8 mouse cellular contexts compared by ENCODE assay signal in the genomic region with DNA sequence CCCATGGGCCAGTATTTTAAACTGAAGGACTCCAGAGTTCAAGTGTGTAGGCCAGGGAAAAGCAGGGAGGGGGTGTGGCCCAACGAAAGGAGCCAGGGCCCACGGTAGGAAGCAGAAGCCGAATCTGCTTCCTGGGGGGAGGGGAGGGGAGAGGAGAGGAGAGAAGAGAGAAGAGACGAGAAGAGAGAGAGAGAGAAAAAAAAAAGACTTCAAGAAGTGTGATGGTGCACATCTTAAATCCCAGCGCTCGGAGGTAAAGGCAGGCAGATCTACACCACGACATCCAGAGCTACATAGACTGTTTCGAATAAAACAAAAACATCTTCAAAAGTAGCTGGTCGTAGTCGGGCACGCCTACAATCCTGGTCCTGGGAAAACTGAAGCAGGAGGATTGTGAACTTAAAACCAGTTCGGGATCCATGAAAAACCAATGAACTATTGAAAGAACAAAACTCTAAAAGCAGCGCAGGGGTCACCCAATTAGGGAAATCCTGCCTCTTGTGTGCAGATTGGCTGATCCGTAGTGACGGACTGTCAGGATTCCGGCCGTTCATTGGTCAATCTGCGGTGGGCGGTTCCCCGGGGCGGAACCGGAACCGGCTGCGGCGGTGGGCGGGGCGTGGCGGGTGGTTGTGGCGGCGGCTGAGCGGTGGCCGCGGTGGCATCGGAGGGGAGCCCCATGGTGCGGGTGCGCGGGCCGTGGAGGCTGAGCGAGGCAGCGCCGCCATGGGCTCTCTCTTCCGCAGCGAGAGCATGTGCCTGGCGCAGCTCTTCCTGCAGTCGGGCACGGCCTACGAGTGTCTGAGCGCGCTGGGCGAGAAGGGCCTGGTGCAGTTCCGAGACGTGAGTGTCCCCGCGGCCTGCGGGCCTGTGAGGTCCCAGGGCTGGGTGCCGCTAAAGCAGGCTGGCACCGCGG. TPM values are rescaled to one million over a fixed set of nuclear protein-coding genes. Genes with fewer than 3 reads are reported as not detected.
A peak's percentile ranks its signal among the peaks of the same experiment; 100 is the strongest.
DNase-seq lines count a peak whose midpoint lies in the region; ATAC-seq and TF ChIP-seq lines count a peak whose summit lies in the region.

A gene (plus strand): TSS at position 129 of the 916 bp plus-strand sequence.

- H3K27ac ChIP-seq in bone marrow, adult 2 months (ENCODE audit: control insufficient read depth, insufficient read depth, low read depth, low read length, poor library complexity) = peak within 1 kb of the TSS; percentile 67
- peak within 1 kb of the TSS; percentile 89 for H3K27ac ChIP-seq in embryonic facial prominence, embryonic 15.5 days (replicated peaks)
- peak within 1 kb of the TSS; percentile 80 for H3K27ac ChIP-seq in kidney, embryonic 14.5 days (ENCODE audit: low read depth, low read length)
- H3K27ac ChIP-seq in limb, embryonic 15.5 days = peak within 1 kb of the TSS; percentile 87

- no peak for TF ChIP-seq CTCF in bone marrow, adult 2 months (IDR thresholded peaks at IDR 0.05; ENCODE audit: control insufficient read depth, insufficient read depth, low read length)

- peak; percentile 59; the same call in 1 of the 2 replicates for TF ChIP-seq POLR2A in bone marrow, adult 2 months (IDR thresholded peaks at IDR 0.05; ENCODE audit: borderline replicate concordance, control insufficient read depth, low read depth, low read length)

- ATAC-seq in embryonic facial prominence, embryonic 15.5 days (ENCODE audit: insufficient number of reproducible peaks, low FRiP score, low TSS enrichment, low read depth) = peak; percentile 93
- ATAC-seq in kidney, embryonic 14.5 days (ENCODE audit: low FRiP score, low TSS enrichment) = peak; percentile 96
- ATAC-seq in limb, embryonic 15.5 days (ENCODE audit: insufficient number of reproducible peaks, low FRiP score, low TSS enrichment, low read depth) = peak; percentile 91

- peaks cover 3% of the 10 kb centered on the region; the same call in 1 of the 2 replicates for H3K4me1 ChIP-seq in bone marrow, adult 2 months (ENCODE audit: control insufficient read depth, insufficient read depth, low read length)
- H3K4me1 ChIP-seq in embryonic facial prominence, embryonic 15.5 days = peaks cover 18% of the 10 kb centered on the region
- peaks cover 11% of the 10 kb centered on the region for H3K4me1 ChIP-seq in kidney, embryonic 14.5 days (ENCODE audit: control insufficient read depth, insufficient read depth, low read length)
- peaks cover 18% of the 10 kb centered on the region for H3K4me1 ChIP-seq in limb, embryonic 15.5 days

- H3K36me3 ChIP-seq in embryonic facial prominence, embryonic 15.5 days = peaks cover 5% of the 10 kb centered on the region
- H3K36me3 ChIP-seq in kidney, embryonic 14.5 days (ENCODE audit: control insufficient read depth, insufficient read depth, low read length) = peaks cover 4% of the 10 kb centered on the region; the same call in 1 of the 2 replicates
- 0 out of 2 replicates have a peak, but pooled peaks cover 3% of the 10 kb centered on the region for H3K36me3 ChIP-seq in limb, embryonic 15.5 days

- peak; percentile 91 for DNase-seq in 416B (ENCODE audit: low read depth)
- DNase-seq in heart, adult 9 months (ENCODE audit: low spot score in 2 of 2) = peak; percentile 94 to 95
- DNase-seq in monocyte, adult 2 months (ENCODE audit: low read depth in 1 of 2, low spot score in 2 of 2) = peak; percentile 80 to 93
- DNase-seq in spleen, postnatal 36 days (ENCODE audit: low spot score in 2 of 2) = peak; percentile 93 to 94

- peak within 1 kb of the TSS; percentile 94 for H3K4me3 ChIP-seq in bone marrow, adult 2 months (replicated peaks; ENCODE audit: control insufficient read depth, low read depth, low read length)
- peak within 1 kb of the TSS; percentile 96 for H3K4me3 ChIP-seq in embryonic facial prominence, embryonic 15.5 days (replicated peaks)
- peak within 1 kb of the TSS; percentile 64 for H3K4me3 ChIP-seq in kidney, embryonic 14.5 days (ENCODE audit: low read length)
- peak within 1 kb of the TSS; percentile 92 for H3K4me3 ChIP-seq in limb, embryonic 15.5 days

- no peaks in the 10 kb centered on the region for H3K27me3 ChIP-seq in embryonic facial prominence, embryonic 15.5 days
- no peaks in the 10 kb centered on the region for H3K27me3 ChIP-seq in kidney, embryonic 14.5 days (ENCODE audit: control insufficient read depth, insufficient read depth, low read length)
- no peaks in the 10 kb centered on the region for H3K27me3 ChIP-seq in limb, embryonic 15.5 days

- no peaks in the 10 kb centered on the region for H3K9me3 ChIP-seq in embryonic facial prominence, embryonic 15.5 days (replicated peaks)
- H3K9me3 ChIP-seq in kidney, embryonic 14.5 days (ENCODE audit: control insufficient read depth, low read length) = no peaks in the 10 kb centered on the region
- no peaks in the 10 kb centered on the region for H3K9me3 ChIP-seq in limb, embryonic 15.5 days

- H3K9ac ChIP-seq in embryonic facial prominence, embryonic 15.5 days = peak within 1 kb of the TSS; percentile 78
- H3K9ac ChIP-seq in kidney, embryonic 14.5 days (ENCODE audit: low read depth, low read length) = peak within 1 kb of the TSS; percentile 76
- peak within 1 kb of the TSS; percentile 77 for H3K9ac ChIP-seq in limb, embryonic 15.5 days

- H3K4me2 ChIP-seq in embryonic facial prominence, embryonic 15.5 days (replicated peaks) = peak within 1 kb of the TSS; percentile 84
- peak within 1 kb of the TSS; percentile 63 for H3K4me2 ChIP-seq in kidney, embryonic 14.5 days (replicated peaks; ENCODE audit: low read depth, low read length)
- peak within 1 kb of the TSS; percentile 86 for H3K4me2 ChIP-seq in limb, embryonic 15.5 days

- under 1% methylated on average over 58 of the region's 58 CpGs for WGBS in bone marrow, adult 2 months
- under 1% methylated on average over 53 of the region's 58 CpGs for WGBS in embryonic facial prominence, embryonic 15.5 days
- WGBS in kidney, embryonic 14.5 days = under 1% methylated on average over 57 of the region's 58 CpGs
- WGBS in limb, embryonic 15.5 days = under 1% methylated on average over 56 of the region's 58 CpGs

RNA-seq across cellular contexts. Expression of the gene that starts here (rescaled TPM):
- polyA plus RNA-seq in bone marrow, adult 2 months (2011; ENCODE audit: insufficient read depth, insufficient read length, low replicate concordance, missing spikeins) = 10.5 and 23.4 TPM in 2 replicates
- 41.9 and 45.3 TPM in 2 replicates for polyA plus RNA-seq in embryonic facial prominence, embryonic 15.5 days (2015; fragmentation: Nextera tagmentation; extraction: Ambion mirVana)
- polyA plus RNA-seq in kidney, embryonic 14.5 days (2014; fragmentation: Nextera tagmentation; extraction: Ambion mirVana) = 28.4 and 51.6 TPM in 2 replicates
- 48.4 TPM in 2 replicates for polyA plus RNA-seq in limb, embryonic 15.5 days (2015; fragmentation: Nextera tagmentation; extraction: Ambion mirVana)

Comparison
In these comparisons a context has a peak if more than half of its experiments do, and no peak if none do; other contexts are left out.
1. Peak in every context shown above with its lines: DNase-seq, ATAC-seq, H3K4me3 ChIP-seq and H3K27ac ChIP-seq.